Mouse (Mus musculus): ENCODE measurements around the gene Gm49403. TPM values are rescaled to one million over a fixed set of nuclear protein-coding genes. Genes with fewer than 3 reads are reported as not detected.

Gm49403 gene
- polyA plus RNA-seq, 1 experiment from 2014 or later, result not detected

DNA sequence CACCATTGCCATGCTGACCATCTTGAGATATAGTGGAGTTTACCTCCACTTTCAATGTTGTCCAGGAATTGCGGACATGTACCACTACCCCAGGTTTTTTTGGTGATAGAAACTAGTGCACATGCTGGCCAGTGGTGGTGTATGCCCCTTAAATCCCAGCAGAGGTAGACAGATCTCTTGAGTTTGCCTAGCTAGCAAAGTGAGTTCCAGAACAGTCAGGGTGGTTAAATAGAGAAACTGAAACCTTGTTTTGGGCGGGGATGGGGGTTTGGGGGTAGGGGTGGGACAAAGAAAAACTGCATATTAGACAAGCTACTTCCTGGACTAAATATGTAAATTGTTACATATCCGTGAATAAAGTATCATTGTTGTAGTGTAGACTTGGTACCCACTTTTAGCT, 35.3 kb downstream of the Gm49403 start:
- no peak overlapping the region for H3K27ac ChIP-seq (replicated peaks; ENCODE audit: low read depth, low read length)
- WGBS, result 92% methylated on average over 3 of the region's 3 CpGs
- DNase-seq (ENCODE audit: low spot score), result no peak
- no peak for ATAC-seq (ENCODE audit: low read depth)
- no peak overlapping the region for H3K4me3 ChIP-seq (ENCODE audit: low read depth, low read length)
- H3K36me3 ChIP-seq (ENCODE audit: control insufficient read depth, insufficient read depth, low read length), result peaks cover 48% of the 10 kb centered on the region
- H3K27me3 ChIP-seq (replicated peaks; ENCODE audit: control insufficient read depth, insufficient read depth, low read length), result no peaks in the 10 kb centered on the region
- H3K9me3 ChIP-seq (ENCODE audit: control insufficient read depth, low read length), result no peaks in the 10 kb centered on the region
- no peak overlapping the region for H3K4me2 ChIP-seq (ENCODE audit: low read depth, low read length)
- H3K9ac ChIP-seq (ENCODE audit: low read depth, low read length), result no peak overlapping the region
- H3K4me1 ChIP-seq (ENCODE audit: control insufficient read depth, insufficient read depth, low read length), result 0 out of 2 replicates have a peak, but pooled peaks cover 6% of the 10 kb centered on the region

DNA sequence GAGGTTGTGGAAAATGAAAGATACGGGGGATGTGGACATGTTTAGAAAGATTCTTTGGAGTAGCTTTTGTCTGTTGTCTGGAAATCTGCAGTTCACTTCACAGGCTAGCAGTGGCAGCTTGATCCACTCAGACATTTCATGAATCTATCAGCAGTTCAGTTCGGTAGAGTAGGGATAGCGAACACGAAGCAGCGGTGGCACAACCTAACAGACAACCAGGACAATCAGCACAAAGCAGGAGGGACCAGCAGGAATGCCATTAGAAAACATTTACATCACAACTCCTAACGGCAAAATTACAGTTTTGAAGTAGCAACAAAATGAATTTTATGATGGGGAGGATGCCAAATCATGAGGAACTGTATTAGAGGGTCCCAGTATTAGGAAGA, 35.9 kb downstream of the Gm49403 start:
- WGBS, result 72% methylated on average over 6 of the region's 6 CpGs
- no peaks in the 10 kb centered on the region for H3K9me3 ChIP-seq (ENCODE audit: control insufficient read depth, low read length)

DNA sequence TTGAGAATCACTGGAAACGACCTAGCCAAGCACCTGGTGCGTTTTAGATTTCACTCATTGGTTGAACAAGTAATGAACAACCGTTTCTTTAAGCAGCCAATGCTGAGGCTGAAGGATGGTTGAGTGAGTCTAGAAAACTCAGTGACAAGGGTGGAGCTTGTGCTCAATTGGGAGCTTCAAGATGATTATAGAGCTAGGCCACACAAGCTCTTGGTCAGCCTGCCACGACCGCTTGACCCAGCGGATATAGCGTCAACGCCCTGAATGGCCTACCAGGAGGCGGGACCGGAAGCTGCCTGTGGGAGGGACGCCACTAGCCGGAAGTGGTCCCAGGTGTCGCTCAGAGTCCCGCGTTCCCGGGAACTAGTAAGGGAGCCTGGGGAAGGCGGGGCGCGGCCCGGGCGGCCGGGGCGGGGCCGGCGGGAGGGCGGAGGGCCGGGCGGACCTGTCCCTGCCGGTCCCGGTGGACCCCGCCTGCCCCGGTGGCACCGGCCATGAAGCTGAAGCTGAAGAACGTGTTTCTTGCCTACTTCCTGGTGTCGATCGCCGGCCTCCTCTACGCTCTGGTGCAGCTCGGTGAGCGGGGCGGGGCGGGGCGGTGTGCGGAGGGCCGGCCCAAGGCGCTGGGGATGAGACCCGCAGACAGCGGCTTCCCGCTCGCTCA, 36.5 kb downstream of the Gm49403 start, which contains the start of gene B3gat3:
TSS of gene B3gat3 (plus strand) at position 302 of the 664 bp plus-strand sequence.
- Histone ChIP-seq H3K9me3 (ENCODE audit: control insufficient read depth, low read length) (no peaks in the 10 kb centered on the region), H3K36me3 (ENCODE audit: control insufficient read depth, insufficient read depth, low read length) (peaks cover 37% of the 10 kb centered on the region), H3K4me2 (ENCODE audit: low read depth, low read length) (peak within 1 kb of the TSS; percentile 79), H3K4me3 (ENCODE audit: low read depth, low read length) (peak within 1 kb of the TSS; percentile 84), H3K4me1 (ENCODE audit: control insufficient read depth, insufficient read depth, low read length) (0 out of 2 replicates have a peak, but pooled peaks cover 6% of the 10 kb centered on the region), H3K9ac (ENCODE audit: low read depth, low read length) (peak within 1 kb of the TSS; percentile 81), H3K27me3 (replicated peaks; ENCODE audit: control insufficient read depth, insufficient read depth, low read length) (no peaks in the 10 kb centered on the region), H3K27ac (replicated peaks; ENCODE audit: low read depth, low read length) (peak within 1 kb of the TSS; percentile 85)
- 5% methylated on average over 14 of the region's 50 CpGs for whole genome bisulfite sequencing
- peak; percentile 95 for ATAC-seq (ENCODE audit: low read depth)
- DNase-seq (ENCODE audit: low spot score), result peak; percentile 96

More for the DNA sequence above, 35.9 kb downstream of the Gm49403 start:
- ATAC-seq (ENCODE audit: low read depth) (no peak), DNase-seq (ENCODE audit: low spot score) (no peak)
- Histone ChIP-seq H3K4me2 (ENCODE audit: low read depth, low read length) (peak overlapping the region; percentile 79), H3K27me3 (replicated peaks; ENCODE audit: control insufficient read depth, insufficient read depth, low read length) (no peaks in the 10 kb centered on the region), H3K9ac (ENCODE audit: low read depth, low read length) (peak overlapping the region; percentile 81; the same call in 1 of the 2 replicates), H3K4me1 (ENCODE audit: control insufficient read depth, insufficient read depth, low read length) (0 out of 2 replicates have a peak, but pooled peaks cover 6% of the 10 kb centered on the region), H3K4me3 (ENCODE audit: low read depth, low read length) (peak overlapping the region; percentile 84), H3K36me3 (ENCODE audit: control insufficient read depth, insufficient read depth, low read length) (peaks cover 42% of the 10 kb centered on the region), H3K27ac (replicated peaks; ENCODE audit: low read depth, low read length) (peak overlapping the region; percentile 85)

DNA sequence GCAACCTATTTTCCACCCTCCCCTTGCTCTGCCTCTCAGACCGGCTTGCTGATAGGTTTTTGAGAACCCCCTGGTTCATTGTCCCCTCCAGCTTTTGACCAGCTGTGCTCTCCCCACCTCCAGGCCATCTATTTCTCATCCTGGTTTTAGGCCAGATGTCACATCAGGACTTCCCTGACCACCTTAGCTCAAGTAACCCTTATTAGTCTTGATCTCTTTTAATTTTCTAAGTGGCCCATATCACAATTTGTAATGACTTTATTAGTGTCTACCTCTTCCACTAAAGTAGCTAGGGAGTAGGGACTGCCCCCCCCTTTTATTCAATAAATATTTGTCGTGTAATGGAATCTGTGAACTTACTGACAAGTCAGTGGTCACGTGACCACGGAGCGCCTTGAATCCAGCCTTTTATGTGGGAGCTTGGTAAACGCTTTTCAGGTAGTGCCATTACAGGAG, 37.1 kb downstream of the Gm49403 start:
- peaks cover 37% of the 10 kb centered on the region for H3K36me3 ChIP-seq (ENCODE audit: control insufficient read depth, insufficient read depth, low read length)
- H3K4me2 ChIP-seq (ENCODE audit: low read depth, low read length), result peak overlapping the region; percentile 79
- peak overlapping the region; percentile 81 for H3K9ac ChIP-seq (ENCODE audit: low read depth, low read length)
- 1% methylated on average over 6 of the region's 6 CpGs for WGBS
- H3K27me3 ChIP-seq (replicated peaks; ENCODE audit: control insufficient read depth, insufficient read depth, low read length), result no peaks in the 10 kb centered on the region
- H3K27ac ChIP-seq (replicated peaks; ENCODE audit: low read depth, low read length), result peak overlapping the region; percentile 85
- H3K4me1 ChIP-seq (ENCODE audit: control insufficient read depth, insufficient read depth, low read length), result 0 out of 2 replicates have a peak, but pooled peaks cover 6% of the 10 kb centered on the region
- ATAC-seq (ENCODE audit: low read depth) (no peak), DNase-seq (ENCODE audit: low spot score) (peak; percentile 80)
- no peaks in the 10 kb centered on the region for H3K9me3 ChIP-seq (ENCODE audit: control insufficient read depth, low read length)
- H3K4me3 ChIP-seq (ENCODE audit: low read depth, low read length), result peak overlapping the region; percentile 84

DNA sequence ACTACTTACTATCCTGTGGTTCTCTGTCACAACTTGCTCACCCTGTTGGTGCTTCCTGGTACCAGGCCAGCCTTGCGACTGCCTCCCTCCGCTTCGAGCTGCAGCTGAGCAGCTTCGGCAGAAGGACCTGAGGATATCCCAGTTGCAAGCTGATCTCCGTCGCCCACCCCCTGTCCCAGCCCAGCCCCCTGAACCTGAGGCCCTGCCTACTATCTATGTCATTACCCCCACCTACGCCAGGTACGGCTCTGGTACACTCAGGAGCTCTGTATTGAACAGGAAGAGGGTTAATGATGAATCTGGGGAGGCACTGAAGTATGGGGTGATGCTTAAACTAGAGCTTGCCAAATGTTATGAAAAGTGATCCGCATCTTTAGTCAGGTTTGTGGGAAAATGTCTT, 38.0 kb downstream of the Gm49403 start:
- Histone ChIP-seq H3K4me3 (ENCODE audit: low read depth, low read length) (peak overlapping the region; percentile 84), H3K4me1 (ENCODE audit: control insufficient read depth, insufficient read depth, low read length) (0 out of 2 replicates have a peak, but pooled peaks cover 6% of the 10 kb centered on the region), H3K36me3 (ENCODE audit: control insufficient read depth, insufficient read depth, low read length) (peaks cover 37% of the 10 kb centered on the region), H3K27ac (replicated peaks; ENCODE audit: low read depth, low read length) (no peak overlapping the region), H3K9me3 (ENCODE audit: control insufficient read depth, low read length) (no peaks in the 10 kb centered on the region), H3K27me3 (replicated peaks; ENCODE audit: control insufficient read depth, insufficient read depth, low read length) (no peaks in the 10 kb centered on the region), H3K4me2 (ENCODE audit: low read depth, low read length) (peak overlapping the region; percentile 79), H3K9ac (ENCODE audit: low read depth, low read length) (peak overlapping the region; percentile 81)
- WGBS, result 56% methylated on average over 9 of the region's 9 CpGs
- ATAC-seq (ENCODE audit: low read depth) (no peak), DNase-seq (ENCODE audit: low spot score) (no peak)

- 86% methylated on average over 2 of the region's 2 CpGs for WGBS
- H3K27me3 ChIP-seq (replicated peaks; ENCODE audit: control insufficient read depth, insufficient read depth, low read length), result no peaks in the 10 kb centered on the region
- ATAC-seq (ENCODE audit: low read depth) (no peak), DNase-seq (ENCODE audit: low spot score) (no peak)
- H3K9ac ChIP-seq (ENCODE audit: low read depth, low read length), result no peak overlapping the region
- 0 out of 2 replicates have a peak, but pooled peaks cover under 1% of the 10 kb centered on the region for H3K4me1 ChIP-seq (ENCODE audit: control insufficient read depth, insufficient read depth, low read length)
- H3K4me3 ChIP-seq (ENCODE audit: low read depth, low read length), result no peak overlapping the region
- H3K36me3 ChIP-seq (ENCODE audit: control insufficient read depth, insufficient read depth, low read length), result peaks cover 50% of the 10 kb centered on the region
- H3K9me3 ChIP-seq (ENCODE audit: control insufficient read depth, low read length), result no peaks in the 10 kb centered on the region
- no peak overlapping the region for H3K27ac ChIP-seq (replicated peaks; ENCODE audit: low read depth, low read length)
- no peak overlapping the region for H3K4me2 ChIP-seq (ENCODE audit: low read depth, low read length)
Measured at GRCm38 (mm10) chr19:8926766-8927165, 43.0 kb downstream of the Gm49403 start.

- 87% methylated on average over 12 of the region's 12 CpGs for WGBS
- Histone ChIP-seq H3K9ac (ENCODE audit: low read depth, low read length) (no peak overlapping the region), H3K27ac (replicated peaks; ENCODE audit: low read depth, low read length) (no peak overlapping the region), H3K27me3 (replicated peaks; ENCODE audit: control insufficient read depth, insufficient read depth, low read length) (no peaks in the 10 kb centered on the region), H3K4me2 (ENCODE audit: low read depth, low read length) (no peak overlapping the region), H3K4me1 (ENCODE audit: control insufficient read depth, insufficient read depth, low read length) (no peaks in the 10 kb centered on the region), H3K36me3 (ENCODE audit: control insufficient read depth, insufficient read depth, low read length) (peaks cover 42% of the 10 kb centered on the region), H3K9me3 (ENCODE audit: control insufficient read depth, low read length) (no peaks in the 10 kb centered on the region), H3K4me3 (ENCODE audit: low read depth, low read length) (no peak overlapping the region)
- ATAC-seq (ENCODE audit: low read depth) (no peak), DNase-seq (ENCODE audit: low spot score) (no peak)
Measured at GRCm38 (mm10) chr19:8927891-8928525, 44.3 kb downstream of the Gm49403 start.

DNA sequence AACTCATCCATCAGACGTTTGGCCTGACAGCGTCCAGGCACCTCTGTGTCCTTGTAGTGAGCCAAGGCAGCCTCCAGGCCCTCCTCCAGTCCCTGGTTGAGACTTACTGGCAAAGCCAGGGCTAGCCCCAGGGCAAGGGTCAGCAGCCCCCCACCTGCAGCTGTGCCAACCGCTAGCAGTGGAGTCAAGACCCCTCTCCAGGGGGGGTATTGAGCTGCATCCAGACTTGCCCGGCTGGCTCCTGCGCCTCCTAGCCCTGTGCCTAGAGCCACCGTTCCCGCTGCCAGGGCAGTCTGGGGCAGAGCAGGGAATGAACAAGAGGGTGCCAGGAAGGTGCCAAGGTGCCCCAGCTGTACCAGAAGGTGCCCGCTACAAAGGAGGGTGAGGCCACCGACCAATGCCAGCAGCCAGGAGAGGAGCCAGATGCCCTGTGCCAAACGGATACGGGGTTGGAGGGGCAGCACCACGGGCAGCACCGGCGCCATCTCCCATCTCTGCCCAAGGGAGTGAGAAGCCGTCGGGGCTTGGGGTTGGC, 45.0 kb downstream of the Gm49403 start:
- peak overlapping the region; percentile 86 for H3K9ac ChIP-seq (ENCODE audit: low read depth, low read length)
- no peaks in the 10 kb centered on the region for H3K9me3 ChIP-seq (ENCODE audit: control insufficient read depth, low read length)
- 32% methylated on average over 7 of the region's 16 CpGs for WGBS
- ATAC-seq (ENCODE audit: low read depth) (peak; percentile 26; the same call in 1 of the 2 replicates), DNase-seq (ENCODE audit: low spot score) (no peak)
- peaks cover 50% of the 10 kb centered on the region for H3K36me3 ChIP-seq (ENCODE audit: control insufficient read depth, insufficient read depth, low read length)
- H3K4me1 ChIP-seq (ENCODE audit: control insufficient read depth, insufficient read depth, low read length), result no peaks in the 10 kb centered on the region
- peak overlapping the region; percentile 80 for H3K4me3 ChIP-seq (ENCODE audit: low read depth, low read length)
- peak overlapping the region; percentile 78 for H3K4me2 ChIP-seq (ENCODE audit: low read depth, low read length)
- H3K27me3 ChIP-seq (replicated peaks; ENCODE audit: control insufficient read depth, insufficient read depth, low read length), result no peaks in the 10 kb centered on the region
- H3K27ac ChIP-seq (replicated peaks; ENCODE audit: low read depth, low read length), result no peak overlapping the region
